Mouse (Mus musculus): ENCODE data around the gene Gbp4. TPM values are rescaled to one million over a fixed set of nuclear protein-coding genes. Genes with fewer than 3 reads are reported as not detected.
A peak's percentile ranks its signal among the peaks of the same experiment; 100 is the strongest.
"Not testable (repeated sequence)": the region's sequence is repeated elsewhere in the genome, so short reads cannot be mapped to it uniquely, and the experiment has no call there.

The Gbp4 gene
- polyA plus RNA-seq, 1 experiment from 2014 or later: 1.3 TPM

- no peaks in the 10 kb centered on the region for H3K4me1 ChIP-seq (replicated peaks; ENCODE audit: insufficient read depth, low read length)
- no peak overlapping the region for H3K27ac ChIP-seq
- DNase-seq (ENCODE audit: low spot score): no peak
- no peaks in the 10 kb centered on the region for H3K36me3 ChIP-seq (ENCODE audit: insufficient read depth, low read length)
- no peaks in the 10 kb centered on the region for H3K27me3 ChIP-seq (ENCODE audit: insufficient read depth, low read length)
- WGBS: 85% methylated on average over 1 of the region's 1 CpGs
- ATAC-seq (replicated peaks; ENCODE audit: low FRiP score, low read depth): no peak
- TF ChIP-seq CTCF (IDR thresholded peaks at IDR 0.05; ENCODE audit: low read depth): no peak
- H3K4me2 ChIP-seq (ENCODE audit: low read length): no peak overlapping the region
- no peak overlapping the region for H3K9ac ChIP-seq (ENCODE audit: low read depth, low read length)
- no peaks in the 10 kb centered on the region for H3K9me3 ChIP-seq (replicated peaks; ENCODE audit: low read length)
- H3K4me3 ChIP-seq (replicated peaks; ENCODE audit: low read depth, low read length): no peak overlapping the region
Observed at GRCm38 (mm10) chr5:105138906-105139305, 480 bp downstream of the Gbp4 start.

GRCm38 (mm10) chr5:105136706-105137304 lies 2.6 kb downstream of the Gbp4 start:
- 74% methylated on average over 3 of the region's 3 CpGs for WGBS
- not testable (repeated sequence) for H3K36me3 ChIP-seq (ENCODE audit: insufficient read depth, low read length); H3K4me1 ChIP-seq (replicated peaks; ENCODE audit: insufficient read depth, low read length); H3K9ac ChIP-seq (ENCODE audit: low read depth, low read length); H3K9me3 ChIP-seq (replicated peaks; ENCODE audit: low read length); ATAC-seq (replicated peaks; ENCODE audit: low FRiP score, low read depth); H3K4me2 ChIP-seq (ENCODE audit: low read length); H3K27me3 ChIP-seq (ENCODE audit: insufficient read depth, low read length); DNase-seq (ENCODE audit: low spot score); H3K4me3 ChIP-seq (replicated peaks; ENCODE audit: low read depth, low read length); H3K27ac ChIP-seq

DNA sequence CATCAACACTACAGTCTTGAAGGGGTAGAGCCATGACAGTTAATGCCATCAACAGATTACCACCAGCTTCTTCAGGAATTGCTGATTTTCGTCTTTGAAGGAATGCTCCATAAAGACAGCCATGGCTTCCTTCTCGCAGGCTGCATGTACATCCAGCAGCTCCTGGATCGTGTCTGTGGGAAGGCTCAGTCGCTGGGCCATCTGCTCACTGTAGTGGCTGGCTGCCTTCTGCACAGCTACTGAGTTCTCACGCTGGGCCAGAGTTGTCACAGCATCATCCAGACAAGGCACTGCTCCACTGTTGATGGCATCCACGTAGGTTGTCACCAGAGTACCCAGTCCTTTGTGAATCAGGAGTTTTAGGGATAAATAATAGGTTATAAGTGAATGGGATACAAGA lies 17.7 kb downstream of the Gbp4 start:
- H3K9me3 ChIP-seq (replicated peaks; ENCODE audit: low read length); H3K36me3 ChIP-seq (ENCODE audit: insufficient read depth, low read length); H3K4me3 ChIP-seq (replicated peaks; ENCODE audit: low read depth, low read length); H3K4me2 ChIP-seq (ENCODE audit: low read length); DNase-seq (ENCODE audit: low spot score); H3K27ac ChIP-seq; H3K9ac ChIP-seq (ENCODE audit: low read depth, low read length); ATAC-seq (replicated peaks; ENCODE audit: low FRiP score, low read depth); H3K4me1 ChIP-seq (replicated peaks; ENCODE audit: insufficient read depth, low read length); H3K27me3 ChIP-seq (ENCODE audit: insufficient read depth, low read length): not testable (repeated sequence)
- 86% methylated on average over 6 of the region's 6 CpGs for WGBS

DNA sequence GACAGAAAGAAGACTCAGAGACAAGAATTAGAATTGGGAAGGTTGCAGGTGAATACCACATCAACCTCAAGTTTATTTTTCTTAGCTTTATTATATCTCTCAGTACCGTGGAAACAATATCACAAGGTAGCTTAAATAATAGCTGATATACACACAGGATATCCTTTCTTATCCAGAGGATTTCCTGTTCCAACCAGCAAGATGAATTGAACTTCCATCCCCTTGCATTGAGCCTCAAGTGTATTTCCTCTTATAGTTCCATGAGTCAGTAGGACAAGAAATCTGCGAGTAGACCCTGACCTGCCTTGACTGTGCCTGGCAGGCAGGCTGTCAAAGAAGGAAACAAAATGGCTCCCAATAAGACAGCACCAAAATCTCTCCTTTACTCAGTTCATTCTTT lies 23.6 kb downstream of the Gbp4 start:
- Histone ChIP-seq H3K4me2 (ENCODE audit: low read length) (no peak overlapping the region), H3K9ac (ENCODE audit: low read depth, low read length) (no peak overlapping the region), H3K27ac (no peak overlapping the region), H3K4me1 (replicated peaks; ENCODE audit: insufficient read depth, low read length) (no peaks in the 10 kb centered on the region), H3K27me3 (ENCODE audit: insufficient read depth, low read length) (no peaks in the 10 kb centered on the region), H3K4me3 (replicated peaks; ENCODE audit: low read depth, low read length) (no peak overlapping the region), H3K9me3 (replicated peaks; ENCODE audit: low read length) (no peaks in the 10 kb centered on the region), H3K36me3 (ENCODE audit: insufficient read depth, low read length) (no peaks in the 10 kb centered on the region)
- ATAC-seq (replicated peaks; ENCODE audit: low FRiP score, low read depth): no peak
- no peak for DNase-seq (ENCODE audit: low spot score)
- WGBS: 70% methylated on average over 2 of the region's 2 CpGs
- TF ChIP-seq CTCF (IDR thresholded peaks at IDR 0.05; ENCODE audit: low read depth): no peak

DNA sequence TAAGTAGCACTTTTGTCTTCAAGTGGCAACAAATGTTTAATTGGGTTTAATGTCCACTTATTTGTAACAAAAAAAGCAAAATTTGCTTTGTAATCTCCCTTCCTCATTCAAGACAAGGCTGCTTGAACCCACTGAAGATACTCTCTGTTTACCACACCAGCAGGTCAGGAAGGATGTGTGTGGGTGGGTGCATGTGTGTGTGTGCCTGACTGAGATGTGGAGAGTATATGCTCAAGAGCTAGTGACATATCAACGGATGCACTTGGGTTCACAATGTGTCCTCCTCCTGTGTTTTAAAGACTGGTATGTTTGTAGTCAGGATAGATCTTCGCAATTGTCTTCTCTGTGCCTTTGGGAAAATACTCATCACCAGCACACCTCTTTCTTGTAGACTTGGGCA lies 24.7 kb downstream of the Gbp4 start:
- H3K4me3 ChIP-seq (replicated peaks; ENCODE audit: low read depth, low read length): no peak overlapping the region
- H3K9ac ChIP-seq (ENCODE audit: low read depth, low read length): no peak overlapping the region
- H3K27ac ChIP-seq: no peak overlapping the region
- H3K4me2 ChIP-seq (ENCODE audit: low read length): no peak overlapping the region
- no peaks in the 10 kb centered on the region for H3K4me1 ChIP-seq (replicated peaks; ENCODE audit: insufficient read depth, low read length)
- ATAC-seq (replicated peaks; ENCODE audit: low FRiP score, low read depth) (no peak), DNase-seq (ENCODE audit: low spot score) (no peak)
- TF ChIP-seq CTCF (IDR thresholded peaks at IDR 0.05; ENCODE audit: low read depth): no peak
- 74% methylated on average over 2 of the region's 2 CpGs for WGBS
- no peaks in the 10 kb centered on the region for H3K9me3 ChIP-seq (replicated peaks; ENCODE audit: low read length)
- H3K27me3 ChIP-seq (ENCODE audit: insufficient read depth, low read length): no peaks in the 10 kb centered on the region
- H3K36me3 ChIP-seq (ENCODE audit: insufficient read depth, low read length): no peaks in the 10 kb centered on the region

- Histone ChIP-seq H3K36me3 (ENCODE audit: insufficient read depth, low read length) (no peaks in the 10 kb centered on the region), H3K9me3 (replicated peaks; ENCODE audit: low read length) (no peaks in the 10 kb centered on the region), H3K4me3 (replicated peaks; ENCODE audit: low read depth, low read length) (no peak overlapping the region), H3K4me2 (ENCODE audit: low read length) (no peak overlapping the region), H3K4me1 (replicated peaks; ENCODE audit: insufficient read depth, low read length) (no peaks in the 10 kb centered on the region), H3K27ac (no peak overlapping the region), H3K9ac (ENCODE audit: low read depth, low read length) (no peak overlapping the region), H3K27me3 (ENCODE audit: insufficient read depth, low read length) (no peaks in the 10 kb centered on the region)
- ATAC-seq (replicated peaks; ENCODE audit: low FRiP score, low read depth) (no peak), DNase-seq (ENCODE audit: low spot score) (no peak)
- TF ChIP-seq CTCF (IDR thresholded peaks at IDR 0.05; ENCODE audit: low read depth): no peak
- 89% methylated on average over 5 of the region's 5 CpGs for WGBS
Observed at GRCm38 (mm10) chr5:105113656-105114055, 25.7 kb downstream of the Gbp4 start.

- H3K9me3 ChIP-seq (replicated peaks; ENCODE audit: low read length); H3K27me3 ChIP-seq (ENCODE audit: insufficient read depth, low read length); H3K4me3 ChIP-seq (replicated peaks; ENCODE audit: low read depth, low read length); H3K4me1 ChIP-seq (replicated peaks; ENCODE audit: insufficient read depth, low read length); H3K9ac ChIP-seq (ENCODE audit: low read depth, low read length); H3K36me3 ChIP-seq (ENCODE audit: insufficient read depth, low read length); H3K4me2 ChIP-seq (ENCODE audit: low read length): not testable (repeated sequence)
- WGBS: 17% methylated on average over 4 of the region's 4 CpGs
- DNase-seq (ENCODE audit: low spot score): peak; percentile 62
- peak overlapping the region; percentile 57 for H3K27ac ChIP-seq
- 0 out of 2 replicates have a peak, but pooled peaks have one; percentile 68 for ATAC-seq (replicated peaks; ENCODE audit: low FRiP score, low read depth)
Observed at GRCm38 (mm10) chr5:105110271-105110852, 29.0 kb downstream of the Gbp4 start.

DNA sequence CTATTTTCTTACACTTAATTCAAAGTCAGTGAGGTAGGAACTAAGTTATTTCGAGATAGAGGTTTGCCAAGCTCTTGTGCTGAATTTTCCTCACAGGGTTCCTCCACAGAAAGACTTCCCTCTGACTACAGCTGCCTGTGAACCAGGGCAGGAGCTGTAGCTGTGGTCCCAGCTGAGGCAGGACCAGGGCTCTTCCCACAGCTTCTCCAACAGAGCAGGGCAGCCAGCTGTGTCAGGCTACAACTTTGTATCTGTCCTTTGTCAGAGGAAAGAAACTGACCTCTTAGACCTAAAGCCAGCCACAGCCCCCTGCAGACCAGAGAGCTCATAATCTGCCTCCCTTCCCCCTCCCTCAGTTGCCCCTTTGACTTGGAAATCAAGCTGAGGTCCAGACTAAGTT lies 29.6 kb downstream of the Gbp4 start:
- not testable (repeated sequence) for DNase-seq (ENCODE audit: low spot score); H3K36me3 ChIP-seq (ENCODE audit: insufficient read depth, low read length); H3K4me3 ChIP-seq (replicated peaks; ENCODE audit: low read depth, low read length); H3K9me3 ChIP-seq (replicated peaks; ENCODE audit: low read length); H3K4me1 ChIP-seq (replicated peaks; ENCODE audit: insufficient read depth, low read length); H3K9ac ChIP-seq (ENCODE audit: low read depth, low read length); H3K27me3 ChIP-seq (ENCODE audit: insufficient read depth, low read length); ATAC-seq (replicated peaks; ENCODE audit: low FRiP score, low read depth)
- 48% methylated on average over 1 of the region's 1 CpGs for WGBS
- Histone ChIP-seq H3K4me2 (ENCODE audit: low read length) (peak overlapping the region; percentile 28), H3K27ac (peak overlapping the region; percentile 57; the same call in 1 of the 2 replicates)

DNA sequence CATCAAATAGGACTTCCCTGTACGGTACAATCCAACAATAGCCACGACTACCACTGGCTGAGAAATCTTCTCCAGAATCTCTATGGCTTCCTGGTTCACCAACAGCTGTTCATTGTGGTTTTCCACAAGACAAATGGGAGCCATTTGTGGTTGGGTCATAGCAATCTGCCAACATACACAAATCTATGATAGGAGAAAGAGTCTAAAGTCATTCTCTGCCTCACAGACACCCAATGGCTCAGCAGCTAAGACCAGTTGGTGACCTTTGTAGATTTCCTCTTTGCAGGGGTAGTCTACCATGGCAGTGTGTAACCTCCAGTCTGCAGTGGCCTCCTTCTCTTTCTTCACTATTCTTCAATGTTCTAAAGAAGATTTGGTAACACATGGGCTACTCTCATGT lies 33.7 kb downstream of the Gbp4 start:
- H3K9ac ChIP-seq (ENCODE audit: low read depth, low read length); H3K27me3 ChIP-seq (ENCODE audit: insufficient read depth, low read length); H3K4me1 ChIP-seq (replicated peaks; ENCODE audit: insufficient read depth, low read length); H3K36me3 ChIP-seq (ENCODE audit: insufficient read depth, low read length); H3K4me2 ChIP-seq (ENCODE audit: low read length); DNase-seq (ENCODE audit: low spot score); ATAC-seq (replicated peaks; ENCODE audit: low FRiP score, low read depth); H3K27ac ChIP-seq; H3K9me3 ChIP-seq (replicated peaks; ENCODE audit: low read length); H3K4me3 ChIP-seq (replicated peaks; ENCODE audit: low read depth, low read length): not testable (repeated sequence)
- 80% methylated on average over 2 of the region's 2 CpGs for WGBS
